Mouse (Mus musculus): Measurements from ENCODE around the gene Gdpd3.

Gene Gdpd3

GRCm38 (mm10) chr7:126761529-126762067 is 4.5 kb upstream of the Gdpd3 start:
- DNase-seq = peak; percentile 25

- DNase-seq = peak; percentile 29
Measured at GRCm38 (mm10) chr7:126762471-126763008, 3.6 kb upstream of the Gdpd3 start.

DNA sequence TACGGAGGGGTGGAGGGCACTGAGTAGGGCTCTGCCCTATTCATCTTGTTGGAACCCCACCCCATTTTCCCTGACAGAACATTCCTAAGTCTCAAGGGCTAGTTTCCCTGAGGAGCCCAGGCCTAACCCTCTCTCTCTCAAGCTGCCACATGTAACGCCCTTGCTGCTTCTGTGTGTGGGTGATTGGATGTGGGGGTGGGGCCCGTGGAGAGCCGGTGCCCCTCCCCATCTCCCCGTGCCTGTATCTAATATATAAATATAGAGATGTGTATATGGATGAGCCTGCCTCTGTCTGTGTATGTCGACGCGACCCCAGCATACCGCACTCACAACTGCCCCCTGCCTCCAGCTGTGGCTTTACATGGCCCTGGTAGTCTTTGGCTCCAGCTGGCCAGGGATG is 594 bp upstream of the Gdpd3 start:
- DNase-seq = peak; percentile 32

- DNase-seq = peak; percentile 9
Measured at GRCm38 (mm10) chr7:126767001-126767400, 867 bp downstream of the Gdpd3 start.

DNA sequence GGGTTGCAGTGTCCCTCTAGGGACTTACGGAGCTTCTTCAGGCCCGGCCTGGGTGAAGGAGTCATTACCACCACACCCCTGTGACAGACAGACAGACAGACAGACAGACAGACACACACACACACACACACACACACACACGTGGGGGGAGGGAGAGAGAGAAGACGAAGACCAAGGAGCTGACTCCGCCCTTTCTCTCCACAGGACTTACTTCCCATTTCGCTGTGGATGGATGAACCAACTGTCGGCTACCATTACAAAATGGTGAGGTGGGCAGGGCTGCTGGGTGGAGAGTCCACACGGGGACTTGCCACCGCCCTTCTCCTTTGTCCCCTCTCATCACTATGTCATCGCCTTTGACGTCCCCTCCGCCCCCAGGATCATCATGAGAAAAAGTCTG is 4.7 kb downstream of the Gdpd3 start:
- DNase-seq = no peak

DNA sequence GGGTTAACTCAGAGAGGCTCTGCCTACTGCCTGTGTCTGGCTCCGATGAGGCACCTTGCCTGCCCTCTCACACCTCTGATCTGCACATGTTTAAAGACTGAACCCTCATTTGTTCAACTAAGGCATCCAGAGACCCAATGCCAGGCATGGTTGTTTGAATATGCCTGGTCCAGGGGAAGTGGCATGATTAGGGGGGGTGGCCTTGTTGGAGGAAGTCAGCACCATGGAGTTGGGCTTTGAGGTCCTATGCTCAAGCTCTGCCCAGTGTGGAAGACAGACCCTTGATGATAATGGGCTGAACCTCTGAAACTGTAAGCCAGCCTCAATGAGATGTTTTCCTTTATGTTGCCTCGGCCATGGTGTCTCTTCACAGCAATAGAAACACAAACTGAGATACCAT is 7.2 kb downstream of the Gdpd3 start:
- no peak for DNase-seq

DNA sequence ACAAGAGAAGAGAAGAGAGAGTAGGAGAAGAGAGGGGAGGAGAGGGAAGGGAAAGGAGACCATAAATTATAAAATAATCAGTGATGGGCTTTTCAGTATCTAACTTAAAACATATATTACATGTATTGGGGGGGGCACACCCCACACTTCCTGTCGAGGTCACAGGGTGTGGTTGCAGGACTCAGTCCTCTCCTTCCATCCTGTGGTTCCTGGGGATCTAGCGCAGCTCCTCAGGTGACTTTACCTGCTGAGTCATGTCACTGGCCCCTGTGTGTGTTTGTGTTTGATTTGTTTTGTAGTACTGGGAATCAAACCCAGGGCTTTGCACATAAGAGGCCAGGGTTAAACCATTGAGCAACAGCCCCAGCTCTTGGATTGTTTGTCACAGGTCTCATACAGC is 8.3 kb downstream of the Gdpd3 start:
- no peak for DNase-seq

- peak; percentile 36 for DNase-seq
Measured at GRCm38 (mm10) chr7:126775185-126775977, 9.2 kb downstream of the Gdpd3 start.

- peak; percentile 50 for DNase-seq
Measured at GRCm38 (mm10) chr7:126775978-126776234, 9.8 kb downstream of the Gdpd3 start.

DNA sequence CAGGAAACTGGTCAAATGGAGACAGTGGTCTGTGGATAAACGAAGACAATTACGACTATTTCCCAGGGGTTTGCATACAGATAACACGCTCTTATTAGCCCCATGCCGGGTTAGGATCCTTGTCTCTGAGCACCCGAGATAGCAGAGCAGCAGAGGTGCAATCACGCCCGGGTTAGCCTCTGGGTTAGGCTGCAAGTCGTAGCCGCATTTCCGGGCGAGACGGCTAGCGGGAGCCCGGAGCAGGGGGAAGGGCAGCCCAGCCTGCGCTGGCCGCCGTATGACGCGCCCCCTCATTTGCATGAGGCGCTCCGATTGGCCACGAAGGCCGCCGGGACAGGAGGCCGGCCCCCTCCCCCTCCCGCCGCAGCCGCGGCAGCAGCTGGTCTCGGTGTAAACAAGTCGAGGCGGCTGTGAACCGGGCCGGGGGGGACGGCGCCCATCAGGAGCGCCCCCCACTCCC is 10.5 kb downstream of the Gdpd3 start, which contains the start of gene Ypel3:
Gene Ypel3, plus strand, starts transcription at position 358 of the 460 bp plus-strand sequence.
- peak; percentile 98 for DNase-seq

GRCm38 (mm10) chr7:126777476-126777875 is 11.3 kb downstream of the Gdpd3 start:
- peak; percentile 76 for DNase-seq

DNA sequence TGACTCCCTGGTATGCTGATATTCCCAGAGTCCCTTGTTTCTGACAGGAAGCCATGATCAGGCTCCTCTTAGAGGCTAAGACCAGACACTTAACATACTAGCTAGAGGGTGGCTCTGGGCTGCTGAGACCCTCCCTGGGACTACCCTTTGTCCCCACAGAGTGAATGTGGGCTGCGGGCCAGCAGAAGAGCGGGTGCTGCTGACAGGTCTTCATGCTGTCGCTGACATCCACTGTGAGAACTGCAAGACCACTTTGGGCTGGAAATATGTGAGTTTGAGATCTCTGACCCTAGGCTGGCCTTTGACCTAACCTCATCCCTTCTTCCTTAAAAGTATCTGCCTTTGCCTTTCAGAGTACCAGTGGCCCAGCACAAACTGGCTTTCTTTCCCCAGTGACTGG is 12.0 kb downstream of the Gdpd3 start:
- DNase-seq = peak; percentile 66

- DNase-seq = peak; percentile 36
Measured at GRCm38 (mm10) chr7:126779101-126779500, 13.0 kb downstream of the Gdpd3 start.

DNA sequence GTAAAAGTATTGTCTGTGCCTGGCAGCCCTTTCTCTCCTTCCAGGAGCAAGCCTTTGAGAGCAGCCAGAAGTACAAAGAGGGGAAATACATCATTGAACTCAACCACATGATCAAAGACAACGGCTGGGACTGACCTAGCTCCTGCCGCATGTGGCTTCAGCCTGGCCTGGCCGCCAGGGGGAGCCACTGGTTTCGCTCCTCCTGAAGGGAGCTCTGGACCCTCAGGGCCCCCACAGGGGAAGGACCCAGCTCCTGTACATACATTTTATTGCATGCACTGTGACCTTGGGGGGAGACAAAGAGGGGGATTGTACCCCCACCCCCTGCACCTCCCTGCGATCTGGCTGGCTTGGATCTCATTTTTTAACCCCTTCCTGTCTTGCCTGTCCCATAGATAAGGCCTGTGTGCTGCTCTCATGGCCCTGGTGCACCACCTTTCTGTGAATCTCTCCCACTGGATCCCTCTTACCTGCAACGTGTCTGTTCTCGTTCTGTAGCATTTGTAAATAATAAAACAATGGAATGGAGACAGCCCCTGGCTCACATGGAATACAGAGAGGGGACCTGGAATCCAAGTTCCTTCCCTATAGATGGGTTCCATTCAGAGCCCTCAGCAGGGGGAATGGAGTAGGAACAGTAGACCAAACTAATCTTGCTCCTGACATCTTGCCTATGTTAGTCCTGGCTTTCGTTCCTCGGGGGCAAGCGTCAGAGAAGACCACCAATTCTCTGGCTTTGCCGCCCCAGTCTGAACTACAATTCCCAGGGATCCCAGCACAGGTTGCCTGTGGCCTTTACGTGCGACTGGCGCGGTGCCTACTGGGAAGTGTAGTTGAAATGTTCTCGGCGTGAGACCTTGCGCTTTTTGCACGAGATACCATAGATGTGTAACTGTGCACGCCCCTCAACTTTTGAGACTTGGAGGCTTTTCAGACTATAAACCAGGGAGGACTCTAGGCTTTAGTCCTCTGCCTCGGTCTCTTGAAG is 14.1 kb downstream of the Gdpd3 start:
- peak; percentile 86 for DNase-seq

GRCm38 (mm10) chr7:126780971-126781635 is 15.0 kb downstream of the Gdpd3 start, which contains the start of gene Tbx6:
Tbx6 (plus strand) TSS chr7:126781483.
- DNase-seq = peak; percentile 78

DNA sequence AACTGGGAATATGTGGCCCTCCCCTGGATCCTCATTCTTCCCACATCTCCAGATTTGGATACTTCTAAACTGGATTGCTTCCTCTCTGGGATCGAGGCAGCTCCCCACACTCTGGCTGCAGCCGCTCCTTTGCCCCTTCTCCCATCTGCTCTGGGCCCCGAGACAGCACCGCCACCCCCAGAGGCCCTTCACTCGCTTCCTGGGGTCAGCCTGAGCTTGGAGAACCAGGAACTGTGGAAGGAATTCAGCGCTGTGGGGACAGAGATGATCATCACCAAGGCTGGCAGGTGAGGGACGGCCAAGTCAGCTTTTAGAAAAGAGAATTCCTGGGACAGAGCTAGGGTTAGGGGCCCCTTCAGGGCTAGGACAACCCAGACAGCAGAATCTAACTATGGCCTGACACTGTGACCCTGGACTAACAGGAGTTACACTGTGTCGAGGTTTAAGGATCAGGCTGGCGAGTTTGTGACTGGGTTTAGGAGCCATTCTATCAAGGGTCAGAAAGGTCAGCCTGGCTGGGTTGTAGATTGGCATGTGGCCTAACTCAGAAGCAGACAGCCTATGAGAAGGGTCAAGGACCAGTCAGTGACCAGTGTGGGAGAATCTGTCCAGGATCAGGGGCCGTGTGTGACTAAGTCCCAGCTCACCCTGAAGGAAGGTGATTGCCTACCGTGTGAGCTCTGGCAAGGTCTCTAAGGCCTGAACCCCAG is 15.7 kb downstream of the Gdpd3 start:
- peak; percentile 54 for DNase-seq

GRCm38 (mm10) chr7:126782693-126783092 is 16.6 kb downstream of the Gdpd3 start:
- DNase-seq = peak; percentile 58

DNA sequence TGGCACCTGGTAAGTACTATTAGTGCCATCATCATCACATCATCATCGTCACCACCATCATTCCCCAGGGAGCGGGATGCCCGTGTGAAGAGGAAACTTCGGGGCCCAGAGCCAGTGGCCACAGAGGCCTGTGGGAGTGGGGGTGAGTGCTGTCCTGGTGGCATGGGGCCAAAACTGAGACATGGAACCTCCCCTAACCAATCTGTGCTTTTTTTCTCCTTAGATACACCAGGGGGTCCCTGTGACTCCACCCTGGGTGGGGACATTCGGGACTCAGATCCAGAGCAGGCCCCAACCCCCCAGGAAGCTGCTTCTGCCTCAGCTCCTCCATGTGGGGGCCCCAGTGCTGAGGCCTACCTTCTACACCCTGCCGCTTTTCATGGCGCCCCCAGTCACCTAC is 18.3 kb downstream of the Gdpd3 start:
- DNase-seq = peak; percentile 53

DNA sequence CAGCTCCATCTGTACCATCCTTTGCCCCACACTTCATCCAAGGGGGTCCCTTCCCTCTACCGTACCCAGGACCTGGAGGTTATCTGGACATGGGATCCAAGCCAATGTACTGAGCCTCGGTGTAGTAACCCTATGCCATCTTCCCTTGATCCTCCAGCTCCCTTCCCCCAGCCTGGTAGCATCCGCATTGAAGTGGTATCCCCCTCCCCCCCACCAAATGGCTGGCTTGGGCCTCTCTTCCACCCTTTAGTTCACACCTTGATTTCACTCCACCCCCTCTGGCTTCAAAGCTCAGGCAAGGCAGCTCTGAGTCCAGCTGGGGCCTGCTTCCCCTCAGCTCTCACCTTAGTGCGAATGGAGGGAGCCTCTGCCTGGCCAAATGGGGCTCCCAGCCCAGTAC is 18.9 kb downstream of the Gdpd3 start:
- peak; percentile 37 for DNase-seq

GRCm38 (mm10) chr7:126786142-126786541 is 20.0 kb downstream of the Gdpd3 start:
- DNase-seq = no peak

DNA sequence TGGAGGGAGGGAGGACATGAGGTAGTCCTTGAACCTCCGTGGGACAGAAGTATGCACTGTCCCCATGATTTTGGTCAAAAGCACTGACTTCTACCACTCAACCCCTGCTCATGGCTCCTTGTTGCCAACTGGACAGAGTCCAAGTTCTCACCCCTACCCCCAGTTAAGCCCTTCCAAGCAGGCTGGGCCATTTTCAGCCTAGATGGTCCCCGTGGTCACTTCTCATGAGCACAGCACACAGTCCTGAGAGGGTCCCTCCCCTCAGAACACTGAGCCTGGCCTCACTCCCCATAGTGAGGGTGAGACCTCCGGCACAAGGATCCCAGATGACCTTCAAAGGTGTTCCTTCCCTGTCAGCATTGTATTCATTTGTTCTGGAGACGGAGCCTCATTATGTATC is 23.0 kb downstream of the Gdpd3 start:
- DNase-seq = no peak
